Mouse (Mus musculus) limb, embryonic 14.5 days (tissue): Measurements from ENCODE around the gene Sytl3. TPM values are rescaled to one million over a fixed set of nuclear protein-coding genes. Genes with fewer than 3 reads are reported as not detected.

Source experiments
- ATAC-seq: fragments of 200-750 bp; cut with Nextera tagmentation; 2 replicates; pipeline ENCODE4 v1.8.0; 2017; ENCODE audit warnings: low read depth, moderate number of reproducible peaks, moderate TSS enrichment; ENCODE audit not compliant: low FRiP score
- DNase-seq: peaks from one replicate; pipeline ENCODE4 v3.0.0-alpha.2; 2015; ENCODE audit warnings: low spot score
- H3K27ac ChIP-seq: fragments of 300-500 bp; sonication (generic); replicated peaks from 2 replicates; pipeline ENCODE4 v1.5.1; 2014; ENCODE audit warnings: low read depth, mild to moderate bottlenecking, low read length, moderate library complexity, mixed read lengths
- H3K27me3 ChIP-seq: fragments of 300-500 bp; sonication (generic); 2 replicates; pipeline ENCODE4 v1.6.1; 2014; ENCODE audit warnings: low read length, mixed read lengths; ENCODE audit not compliant: control insufficient read depth, insufficient read depth
- H3K36me3 ChIP-seq: fragments of 300-500 bp; sonication (generic); 2 replicates; pipeline ENCODE4 v1.6.1; 2014; ENCODE audit warnings: mild to moderate bottlenecking, low read length, moderate library complexity, mixed read lengths; ENCODE audit not compliant: control insufficient read depth, insufficient read depth
- H3K4me1 ChIP-seq: fragments of 300-500 bp; sonication (generic); 2 replicates; pipeline ENCODE4 v1.6.1; 2014; ENCODE audit warnings: antibody characterized with exemption, low read length, mixed read lengths; ENCODE audit not compliant: control insufficient read depth, insufficient read depth
- H3K4me2 ChIP-seq: fragments of 300-500 bp; sonication (generic); replicated peaks from 2 replicates; pipeline ENCODE4 v1.6.1; 2014; ENCODE audit warnings: low read depth, mild to moderate bottlenecking, low read length, moderate library complexity; ENCODE audit not compliant: severe bottlenecking
- H3K4me3 ChIP-seq: fragments of 300-500 bp; sonication (generic); replicated peaks from 2 replicates; pipeline ENCODE4 v1.5.1; 2014; ENCODE audit warnings: low read length
- H3K9ac ChIP-seq: fragments of 300-500 bp; sonication (generic); 2 replicates; pipeline ENCODE4 v1.6.1; 2014; ENCODE audit warnings: mild to moderate bottlenecking, low read depth, low read length, moderate library complexity; ENCODE audit not compliant: severe bottlenecking
- H3K9me3 ChIP-seq: fragments of 300-500 bp; sonication (generic); 2 replicates; pipeline ENCODE4 v1.6.1; 2016; ENCODE audit warnings: low read length; ENCODE audit not compliant: control insufficient read depth
- POLR2A ChIP-seq: fragments of 200-500 bp; IDR thresholded peaks from 2 replicates; pipeline ENCODE4 v1.8.0; 2012; ENCODE audit warnings: inconsistent platforms, mild to moderate bottlenecking, moderate library complexity, borderline replicate concordance; ENCODE audit not compliant: insufficient read depth, insufficient read length; ENCODE audit errors: extremely low read depth
- WGBS: fragments of 180-500 bp; shearing (Covaris S2); extraction: QIAGEN DNeasy Blood & Tissue Kit; methylation state at CpG from one replicate; pipeline ENCODE4 v1.1.7; 2014; 5-methylcytosine and 5-hydroxymethylcytosine counted together
- polyA plus RNA-seq, 2 experiments: library from polyadenylated mRNA; depleted of rRNA in 1 of 2; stranded (reverse) in 1 of 2; unstranded in 1 of 2; fragments of >200 nt; fragmentation: Nextera tagmentation in 1 of 2; extraction: Ambion mirVana in 1 of 2; gene quantifications; 2 replicates each; pipeline versions ENCODE4 v1.2.1 to v1.2.3; 2012 to 2014

Gene Sytl3
- polyA plus RNA-seq, 2 experiments: 0.10 to 0.26 TPM

DNA sequence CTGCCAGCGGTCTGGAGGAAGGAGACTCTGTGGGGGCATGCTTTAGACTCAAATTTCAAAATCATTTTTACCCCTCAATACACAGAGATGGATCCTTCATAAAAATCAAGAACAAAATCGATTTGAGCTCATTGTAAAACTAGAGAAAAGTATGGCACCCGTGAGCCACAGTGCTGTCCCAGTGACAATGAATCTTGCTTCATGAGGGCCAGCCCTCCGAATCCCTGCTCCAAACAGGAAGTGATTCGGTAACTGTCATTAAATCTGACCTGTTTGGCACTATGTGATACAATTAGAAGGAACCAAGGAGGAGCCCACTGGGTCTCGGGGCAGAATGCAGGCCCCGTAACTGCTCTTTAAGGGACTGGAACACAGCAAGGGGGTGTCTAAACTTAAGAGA lies 79.9 kb downstream of the Sytl3 start:
- Histone ChIP-seq H3K4me3 (no peak overlapping the region), H3K4me2 (no peak overlapping the region), H3K4me1 (peaks cover 14% of the 10 kb centered on the region), H3K27me3 (no peaks in the 10 kb centered on the region), H3K9me3 (no peaks in the 10 kb centered on the region), H3K27ac (no peak overlapping the region), H3K9ac (no peak overlapping the region), H3K36me3 (peaks cover 32% of the 10 kb centered on the region)
- ATAC-seq (no peak), DNase-seq (no peak)
- 75% methylated on average over 7 of the region's 7 CpGs for WGBS
- no peak for TF ChIP-seq POLR2A

DNA sequence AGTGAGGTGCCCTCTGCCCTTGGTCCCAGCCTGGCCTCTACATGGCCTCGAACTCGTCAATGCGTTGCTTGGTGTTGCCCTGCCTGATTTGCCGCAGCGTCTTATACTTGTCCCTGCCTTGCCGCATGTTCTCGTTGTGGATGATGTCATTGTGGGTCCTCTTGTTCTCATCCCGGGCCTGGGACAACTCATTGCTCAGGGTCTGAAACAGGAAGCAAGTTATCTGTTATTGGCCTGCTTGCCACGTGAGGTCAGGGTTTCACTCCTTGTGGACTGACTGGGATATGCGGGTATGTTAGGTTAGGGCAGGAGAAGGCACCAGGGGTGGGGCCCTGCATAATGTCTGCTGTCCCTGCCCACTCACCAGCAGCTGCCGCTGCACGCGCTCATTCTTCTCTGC lies 80.4 kb downstream of the Sytl3 start:
- DNase-seq (no peak), ATAC-seq (no peak)
- Histone ChIP-seq H3K4me3 (no peak overlapping the region), H3K4me2 (no peak overlapping the region), H3K27ac (no peak overlapping the region), H3K9ac (no peak overlapping the region), H3K36me3 (peaks cover 32% of the 10 kb centered on the region), H3K27me3 (no peaks in the 10 kb centered on the region), H3K4me1 (peaks cover 17% of the 10 kb centered on the region), H3K9me3 (no peaks in the 10 kb centered on the region)
- TF ChIP-seq POLR2A: no peak
- 88% methylated on average over 13 of the region's 13 CpGs for WGBS

DNA sequence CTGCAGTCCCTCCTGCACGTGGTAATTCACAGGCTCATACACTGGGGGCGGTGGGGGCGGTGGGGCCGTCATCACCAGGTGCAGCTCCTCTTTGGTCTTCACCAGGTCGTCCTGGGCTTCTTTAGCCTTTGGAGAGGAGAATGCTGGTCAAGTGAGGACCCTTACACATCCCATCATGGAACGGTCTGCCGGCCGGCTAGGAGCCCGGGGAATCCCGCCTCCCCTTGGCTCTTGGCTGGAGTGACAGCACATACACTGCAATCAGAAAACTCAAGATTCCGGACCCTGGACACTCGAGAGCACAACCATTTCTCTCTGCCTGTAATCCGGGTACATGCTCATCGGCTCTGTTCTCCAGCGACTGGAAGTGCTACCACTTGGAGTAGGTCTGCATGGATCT lies 80.9 kb downstream of the Sytl3 start:
- Histone ChIP-seq H3K27ac (no peak overlapping the region), H3K9ac (no peak overlapping the region), H3K4me2 (no peak overlapping the region), H3K9me3 (no peaks in the 10 kb centered on the region), H3K27me3 (no peaks in the 10 kb centered on the region), H3K4me3 (no peak overlapping the region), H3K36me3 (peaks cover 32% of the 10 kb centered on the region), H3K4me1 (peaks cover 21% of the 10 kb centered on the region)
- WGBS: 92% methylated on average over 15 of the region's 15 CpGs
- DNase-seq: no peak
- no peak for ATAC-seq
- no peak for TF ChIP-seq POLR2A

DNA sequence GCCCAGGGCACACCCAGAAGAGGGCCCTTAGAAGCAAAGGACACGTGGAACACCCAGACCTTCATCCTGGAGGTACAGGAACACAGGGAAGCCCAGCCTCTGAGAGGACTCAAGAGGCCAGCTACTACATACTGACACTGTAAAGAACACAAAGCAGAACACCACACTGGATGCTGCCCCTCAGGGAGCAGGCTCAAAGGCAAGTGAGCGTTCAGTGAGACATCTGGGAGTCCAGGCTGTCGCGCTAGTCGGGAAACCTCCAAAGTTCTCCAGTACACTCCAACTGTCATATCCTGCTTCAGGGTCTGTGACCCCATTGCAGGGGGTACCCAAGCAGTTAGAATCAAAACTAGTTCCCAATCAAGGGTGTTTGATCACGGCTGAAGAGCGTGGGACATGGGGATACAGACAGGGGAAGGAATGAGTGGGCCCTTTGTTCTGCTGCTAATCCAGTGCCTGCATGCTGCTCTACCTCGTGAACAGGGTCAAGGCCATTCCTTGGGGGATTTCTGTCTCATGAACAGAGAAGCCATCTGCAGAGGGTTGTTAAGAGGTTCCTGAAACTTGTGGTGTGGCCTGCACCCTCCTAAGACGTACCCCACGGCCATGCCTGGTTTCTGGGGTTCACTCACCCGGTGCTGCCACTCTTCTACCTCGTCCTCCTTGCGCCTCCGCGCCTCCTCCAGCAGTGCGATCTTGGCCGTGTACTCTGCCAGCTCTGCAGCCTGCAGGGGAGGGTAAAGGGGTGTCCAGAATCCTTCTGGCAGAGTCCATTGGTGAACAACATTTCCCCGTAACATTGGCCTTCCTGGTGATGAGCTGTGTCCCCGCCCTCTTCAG lies 81.7 kb downstream of the Sytl3 start:
- ATAC-seq: no peak
- peaks cover 23% of the 10 kb centered on the region for H3K4me1 ChIP-seq

DNA sequence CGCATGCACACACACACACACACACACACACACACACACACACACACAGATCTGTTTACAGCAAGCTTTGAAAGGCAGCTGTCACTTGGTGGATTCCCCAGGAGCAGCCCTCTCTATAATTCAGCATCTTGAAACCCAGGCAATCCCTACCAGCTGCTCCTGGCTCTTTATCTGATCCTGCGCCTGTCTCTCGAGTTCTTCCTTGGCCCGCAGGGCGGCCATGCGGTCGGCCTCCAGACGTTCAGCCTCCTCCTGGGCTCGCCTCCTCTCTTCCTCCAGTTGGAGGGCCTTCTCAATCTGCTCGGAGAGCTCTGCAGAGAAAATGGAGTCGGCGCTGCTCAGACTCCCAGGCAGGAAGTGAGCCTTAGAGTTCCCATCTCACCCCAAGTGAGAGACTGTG lies 82.4 kb downstream of the Sytl3 start:
- 83% methylated on average over 12 of the region's 12 CpGs for WGBS
- TF ChIP-seq POLR2A: no peak

More for the DNA sequence above, 81.7 kb downstream of the Sytl3 start:
- peaks cover 37% of the 10 kb centered on the region for H3K36me3 ChIP-seq
- no peaks in the 10 kb centered on the region for H3K9me3 ChIP-seq
- H3K4me3 ChIP-seq: no peak overlapping the region
- no peak for DNase-seq
- H3K9ac ChIP-seq: no peak overlapping the region
- H3K4me2 ChIP-seq: no peak overlapping the region
- H3K27me3 ChIP-seq: no peaks in the 10 kb centered on the region
- no peak for TF ChIP-seq POLR2A
- 86% methylated on average over 19 of the region's 19 CpGs for WGBS
- no peak overlapping the region for H3K27ac ChIP-seq

More for the DNA sequence above, 82.4 kb downstream of the Sytl3 start:
- no peak overlapping the region for H3K4me2 ChIP-seq
- ATAC-seq (no peak), DNase-seq (no peak)
- no peak overlapping the region for H3K27ac ChIP-seq
- no peak overlapping the region for H3K4me3 ChIP-seq
- no peaks in the 10 kb centered on the region for H3K27me3 ChIP-seq
- no peaks in the 10 kb centered on the region for H3K9me3 ChIP-seq
- H3K9ac ChIP-seq: no peak overlapping the region
- H3K36me3 ChIP-seq: peaks cover 42% of the 10 kb centered on the region
- H3K4me1 ChIP-seq: peaks cover 30% of the 10 kb centered on the region
